Mouse (Mus musculus) retina, postnatal 7 days (tissue): ENCODE measurements at regions not wholly inside any gene's neighbourhood (a gene's known extent, or its start where the extent isn't known, plus 50 kb on each side); places are given as distances from the start of the nearest gene placed in this dataset.

Experiments used
- DNase-seq: peaks from one replicate; pipeline ENCODE4 v3.0.0-alpha.2; 2012; ENCODE audit warnings: low read depth, low spot score

DNA sequence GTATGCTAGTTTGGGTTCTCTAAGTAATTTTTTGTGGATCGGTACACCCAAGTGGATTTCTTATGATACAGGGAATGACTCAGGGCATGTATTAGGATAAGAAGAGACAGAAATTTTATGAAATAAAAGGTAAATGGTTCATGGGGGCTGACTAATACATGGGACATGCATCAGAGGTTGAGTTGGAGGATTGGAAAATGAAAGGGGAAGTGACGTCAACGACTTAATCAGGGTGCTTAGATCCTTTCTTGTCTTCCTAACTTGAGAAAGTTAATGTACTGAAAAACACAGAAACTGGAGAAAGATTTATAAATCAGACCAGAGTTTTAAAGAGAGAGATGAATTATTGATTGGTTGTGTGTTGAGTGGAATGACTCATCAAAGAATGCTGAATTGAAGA lies 193.8 kb downstream of the Rassf9 start:
- no peak for DNase-seq

DNA sequence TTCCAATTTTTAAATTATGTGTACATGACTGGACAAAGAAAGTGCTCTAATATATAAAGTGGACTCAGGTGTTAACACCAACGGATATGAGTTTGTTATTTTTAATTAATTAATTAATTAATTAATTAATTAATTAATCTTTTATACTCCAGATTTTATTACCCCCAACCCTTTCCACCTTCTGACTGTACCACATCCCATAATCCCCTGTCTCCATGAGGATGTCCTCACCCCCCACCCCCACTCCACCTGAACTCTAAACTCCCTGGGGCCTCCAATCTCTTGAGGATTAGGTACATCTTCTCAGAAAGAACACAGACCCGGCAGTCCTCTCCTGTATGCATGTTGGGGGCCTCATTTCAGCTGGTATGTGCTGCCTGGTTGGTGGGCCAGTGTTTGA lies 182.8 kb downstream of the Rassf9 start:
- no peak for DNase-seq

- no peak for DNase-seq
These were observed 177.9 kb downstream of the Rassf9 start for GRCm38 (mm10) chr10:102689966-102690365.

- no peak for DNase-seq
These were observed 174.8 kb downstream of the Rassf9 start for GRCm38 (mm10) chr10:102686667-102687397.

DNA sequence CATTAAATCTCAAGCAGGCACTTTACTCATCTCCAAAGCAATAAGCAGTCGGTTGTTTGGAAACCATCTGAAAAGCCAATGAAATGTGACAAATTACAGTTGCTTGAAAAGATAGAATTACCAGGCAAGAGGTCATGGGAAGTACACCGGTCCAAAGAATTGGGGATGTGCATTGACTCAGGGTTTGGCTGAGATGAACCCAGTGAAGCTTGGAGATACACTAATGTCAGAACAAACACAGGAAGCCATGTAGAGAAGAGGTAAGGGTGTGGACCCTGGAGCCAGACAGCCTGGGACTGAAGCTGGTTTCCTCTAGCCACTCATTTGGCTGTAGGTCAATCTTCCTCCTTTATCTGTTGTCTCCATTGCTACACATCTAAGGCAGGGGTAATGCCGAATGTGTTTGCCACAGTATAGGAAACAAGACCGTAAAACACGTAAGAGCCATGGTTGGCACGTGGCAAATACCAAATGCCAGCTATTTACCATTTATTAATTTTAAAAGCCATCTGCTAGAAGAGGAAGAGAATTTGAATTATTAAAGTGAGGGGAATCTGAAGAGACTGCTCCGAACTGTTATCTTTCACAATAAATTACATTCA lies 173.9 kb downstream of the Rassf9 start:
- DNase-seq: no peak

- DNase-seq: no peak
These were observed 155.3 kb downstream of the Rassf9 start for GRCm38 (mm10) chr10:102667359-102667758.

DNA sequence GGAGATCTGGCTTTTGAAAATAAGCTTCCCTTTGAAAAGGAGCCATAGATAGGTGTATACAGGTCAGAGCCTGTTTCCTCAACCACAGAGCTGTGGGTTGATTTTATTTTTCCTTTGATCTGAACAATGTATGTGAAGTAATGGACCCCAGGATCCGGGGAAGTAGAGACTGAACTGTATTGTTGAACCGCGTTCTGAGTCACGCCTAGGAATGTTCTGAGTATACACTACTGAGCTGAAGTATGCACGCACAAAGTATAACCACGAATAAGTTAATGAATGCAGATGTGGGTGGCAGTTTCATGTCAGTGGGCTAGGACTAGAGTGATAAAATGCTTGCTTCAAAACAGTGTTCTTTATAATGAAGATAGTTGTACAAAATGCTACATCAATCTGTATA lies 147.7 kb downstream of the Rassf9 start:
- DNase-seq: no peak

- DNase-seq: no peak
These were observed 124.5 kb downstream of the Rassf9 start for GRCm38 (mm10) chr10:102636507-102636906.

DNA sequence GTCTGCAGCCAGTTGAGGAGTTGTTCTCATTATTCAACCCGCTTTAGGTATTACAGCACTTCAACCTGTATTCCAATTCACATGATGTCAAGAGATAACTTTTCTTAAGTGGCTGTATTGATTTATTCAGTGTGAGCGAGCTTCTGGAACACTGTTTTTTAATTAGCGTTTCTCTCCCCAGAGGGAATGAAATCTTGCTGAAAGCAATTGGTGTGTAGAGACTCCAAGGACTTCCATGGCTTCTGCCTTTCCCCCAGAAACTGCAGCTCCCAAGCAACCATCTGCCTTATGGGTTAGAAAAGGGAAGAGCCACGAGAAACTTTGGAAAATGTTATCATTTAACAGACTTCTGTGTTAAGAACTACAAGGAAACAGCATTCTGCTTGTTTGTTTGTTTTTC lies 121.4 kb downstream of the Rassf9 start:
- no peak for DNase-seq

DNA sequence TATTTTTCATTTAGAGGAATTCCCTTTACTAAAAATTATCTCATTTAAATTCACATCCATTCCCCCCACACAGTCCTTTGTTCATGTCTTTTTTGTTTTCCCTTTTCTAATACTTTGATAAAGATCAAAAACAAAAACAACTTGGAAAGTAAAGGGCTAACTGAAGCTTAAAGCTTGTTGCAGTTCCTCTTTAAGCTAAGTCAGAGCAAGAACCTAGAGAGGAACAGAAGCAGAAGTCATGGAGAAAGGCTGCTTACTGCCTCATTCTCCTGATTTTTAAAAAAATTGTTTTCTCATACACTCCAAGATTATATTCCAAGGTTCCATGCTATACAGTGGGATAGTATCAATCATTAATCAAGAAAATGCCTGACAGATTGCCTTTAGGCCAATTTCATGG lies 116.6 kb downstream of the Rassf9 start:
- no peak for DNase-seq

DNA sequence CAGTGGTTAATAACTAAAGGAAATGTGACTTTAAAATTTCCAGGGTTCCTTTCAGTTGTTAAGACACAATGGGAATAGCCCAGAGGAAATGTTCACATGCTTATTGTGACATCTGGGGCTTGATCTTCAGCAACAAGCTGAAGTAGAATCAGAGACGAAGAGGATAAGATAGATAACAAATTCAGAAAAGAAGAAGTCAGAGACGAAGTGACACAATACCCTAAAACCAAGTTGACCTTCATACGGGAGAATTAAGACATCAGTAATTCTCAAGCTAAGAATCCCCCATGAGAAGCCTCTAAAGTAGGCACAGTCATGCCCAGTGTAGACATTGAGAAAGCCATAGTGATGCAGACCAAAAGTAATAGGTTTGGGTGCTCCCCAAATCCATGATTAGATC lies 111.9 kb downstream of the Rassf9 start:
- no peak for DNase-seq

DNA sequence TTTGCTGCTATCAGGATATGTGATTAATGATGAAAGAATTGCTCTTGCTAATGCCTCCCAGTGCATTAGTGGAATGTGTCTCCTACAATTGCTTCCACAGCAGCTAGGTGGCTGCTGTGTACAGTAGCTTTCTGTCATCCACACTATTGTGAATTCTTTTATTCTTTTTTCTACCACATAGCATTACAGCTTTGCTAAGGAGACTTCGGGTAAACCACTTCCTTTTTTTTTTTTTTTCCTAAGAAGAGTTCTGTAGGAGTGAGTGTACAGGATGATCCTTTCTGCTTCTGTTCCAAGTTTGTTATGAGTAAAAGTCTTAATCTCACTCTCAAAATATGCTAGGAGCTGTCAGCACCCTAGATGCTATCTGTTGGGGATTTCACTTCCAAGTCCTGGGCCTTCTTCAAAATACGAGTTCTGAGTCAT lies 110.6 kb downstream of the Rassf9 start:
- no peak for DNase-seq

- no peak for DNase-seq
These were observed 106.7 kb downstream of the Rassf9 start for GRCm38 (mm10) chr10:102618711-102619110.

DNA sequence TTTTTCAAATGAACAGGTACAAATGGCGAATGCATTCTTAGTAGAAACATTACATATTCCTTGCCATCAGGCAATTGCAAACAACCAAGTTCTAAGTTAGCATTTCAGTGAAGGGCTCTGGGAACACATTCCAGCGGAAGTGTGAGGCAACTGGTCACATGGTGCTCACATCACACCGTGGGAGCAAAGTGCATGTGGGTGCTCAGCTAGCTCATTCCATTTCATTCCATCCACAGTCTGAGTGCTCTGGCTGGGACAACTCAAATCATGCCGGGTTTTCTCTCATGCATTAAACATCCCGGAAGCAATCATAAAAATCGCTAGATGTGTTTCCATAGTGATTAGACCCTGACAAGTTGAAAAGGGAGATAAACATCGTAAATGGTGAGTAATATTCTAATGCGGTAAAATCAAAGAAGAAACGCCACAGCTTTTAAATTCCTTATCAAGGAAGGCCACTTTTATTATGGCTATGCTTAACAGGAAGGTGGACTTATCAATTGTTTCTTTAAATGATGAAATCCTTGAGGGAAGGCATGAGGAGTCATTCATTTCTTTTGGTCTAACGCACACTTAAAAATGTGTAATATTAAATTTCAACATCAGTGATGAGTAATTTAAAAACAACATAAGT lies 104.1 kb downstream of the Rassf9 start:
- DNase-seq: no peak
